Mouse (Mus musculus) kidney, embryonic 15.5 days (tissue): ENCODE results near the gene Ift46. TPM values are rescaled to one million over a fixed set of nuclear protein-coding genes. Genes with fewer than 3 reads are reported as not detected.

ENCODE experiments used
- ATAC-seq: fragments of 200-750 bp; cut with Nextera tagmentation; replicated peaks from 2 replicates; pipeline ENCODE4 v1.8.0; 2017; ENCODE audit warnings: moderate TSS enrichment; ENCODE audit not compliant: low FRiP score
- H3K27ac ChIP-seq: fragments of 300-500 bp; sonication (generic); 2 replicates; pipeline ENCODE4 v1.5.1; 2015; ENCODE audit warnings: mild to moderate bottlenecking, inconsistent platforms
- H3K27me3 ChIP-seq: fragments of 300-500 bp; sonication (generic); 2 replicates; pipeline ENCODE4 v1.6.1; 2015; ENCODE audit warnings: inconsistent platforms
- H3K36me3 ChIP-seq: fragments of 300-500 bp; sonication (generic); 2 replicates; pipeline ENCODE4 v1.6.1; 2015; ENCODE audit warnings: inconsistent platforms
- H3K4me1 ChIP-seq: fragments of 300-500 bp; sonication (generic); 2 replicates; pipeline ENCODE4 v1.6.1; 2015; ENCODE audit warnings: inconsistent platforms
- H3K4me2 ChIP-seq: fragments of 300-500 bp; sonication (generic); 2 replicates; pipeline ENCODE4 v1.6.1; 2015; ENCODE audit warnings: moderate library complexity, mild to moderate bottlenecking, inconsistent platforms
- H3K4me3 ChIP-seq: fragments of 300-500 bp; sonication (generic); replicated peaks from 2 replicates; pipeline ENCODE4 v1.5.1; 2015; ENCODE audit warnings: mild to moderate bottlenecking, inconsistent platforms
- H3K9ac ChIP-seq: fragments of 300-500 bp; sonication (generic); 2 replicates; pipeline ENCODE4 v1.6.1; 2015; ENCODE audit warnings: mild to moderate bottlenecking, inconsistent platforms
- H3K9me3 ChIP-seq: fragments of 300-500 bp; sonication (generic); replicated peaks from 2 replicates; pipeline ENCODE4 v1.6.1; 2016; ENCODE audit warnings: inconsistent platforms
- WGBS: fragments of 180-500 bp; shearing (Covaris S2); methylation state at CpG from one replicate; pipeline ENCODE4 v1.1.7; 2015; ENCODE audit warnings: mixed read lengths; 5-methylcytosine and 5-hydroxymethylcytosine counted together
- polyA plus RNA-seq: library from polyadenylated mRNA; unstranded; fragments of >200 nt; fragmentation: Nextera tagmentation; extraction: Ambion mirVana; gene quantifications from 2 replicates; pipeline ENCODE4 v1.2.1, GENCODE M21; 2015

The Ift46 gene
- polyA plus RNA-seq, 1 experiment from 2014 or later = 105 TPM

DNA sequence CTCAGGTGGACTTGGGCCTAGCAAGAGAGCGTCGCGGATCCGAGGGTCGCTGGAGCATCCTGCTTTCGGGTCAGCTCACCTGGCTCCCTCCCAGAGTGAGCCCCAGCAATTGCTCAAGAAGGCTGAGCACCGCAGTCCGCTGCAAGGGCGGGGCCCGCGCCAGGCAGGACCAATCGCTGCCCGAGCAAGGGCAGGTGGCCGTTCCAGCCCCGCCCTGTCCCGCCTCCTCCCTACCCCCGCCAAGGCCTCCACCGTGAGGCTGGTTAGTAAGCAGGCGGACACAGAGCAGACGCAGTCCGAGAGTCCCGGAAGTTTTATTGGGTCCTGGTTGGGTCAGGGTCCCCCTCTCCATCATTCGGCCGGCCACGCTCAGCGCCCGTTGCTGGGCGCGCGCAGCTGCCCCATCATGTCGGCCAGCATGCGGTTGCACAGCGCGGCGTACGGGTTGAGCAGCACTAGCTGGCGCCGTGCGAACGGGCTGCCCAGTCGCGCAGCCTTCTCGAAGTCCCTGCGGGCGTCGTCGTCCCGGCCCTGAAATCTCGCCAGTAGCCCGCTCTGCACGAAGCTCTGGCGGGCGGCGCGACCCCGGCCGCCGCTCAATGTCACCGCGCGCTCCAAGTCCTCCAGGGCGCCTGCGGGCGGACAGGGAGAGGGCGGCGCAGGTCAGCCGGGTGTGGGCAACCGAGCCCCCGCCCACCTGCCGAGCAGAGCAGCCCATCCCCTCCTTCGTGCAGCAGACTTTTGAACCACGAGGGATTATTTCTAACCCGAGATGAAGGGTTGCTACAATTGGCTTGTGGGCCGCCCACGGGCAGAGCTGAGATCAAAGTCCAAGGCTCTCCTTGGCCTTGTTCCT is 31.6 kb downstream of the Ift46 start, which contains the start of gene Tmem25:
Gene Tmem25, minus strand, starts transcription at position 206 of the 856 bp plus-strand sequence.
- ATAC-seq = peak; percentile 93
- H3K36me3 ChIP-seq = no peaks in the 10 kb centered on the region
- peak within 1 kb of the TSS; percentile 91 for H3K27ac ChIP-seq
- peak within 1 kb of the TSS; percentile 63 for H3K4me3 ChIP-seq
- H3K9ac ChIP-seq = peak within 1 kb of the TSS; percentile 62
- peaks cover 8% of the 10 kb centered on the region for H3K27me3 ChIP-seq
- no peaks in the 10 kb centered on the region for H3K9me3 ChIP-seq
- peak within 1 kb of the TSS; percentile 93 for H3K4me2 ChIP-seq
- H3K4me1 ChIP-seq = peaks cover 41% of the 10 kb centered on the region
- under 1% methylated on average over 75 of the region's 75 CpGs for WGBS

- Histone ChIP-seq H3K4me3 (peak overlapping the region; percentile 63), H3K27me3 (peaks cover 8% of the 10 kb centered on the region), H3K9me3 (no peaks in the 10 kb centered on the region), H3K4me2 (peak overlapping the region; percentile 93), H3K36me3 (peaks cover 5% of the 10 kb centered on the region), H3K27ac (peak overlapping the region; percentile 91), H3K4me1 (peaks cover 41% of the 10 kb centered on the region), H3K9ac (peak overlapping the region; percentile 62)
- no peak for ATAC-seq
- WGBS = 26% methylated on average over 9 of the region's 9 CpGs
Measured at GRCm38 (mm10) chr9:44799958-44800324, 32.2 kb downstream of the Ift46 start.

DNA sequence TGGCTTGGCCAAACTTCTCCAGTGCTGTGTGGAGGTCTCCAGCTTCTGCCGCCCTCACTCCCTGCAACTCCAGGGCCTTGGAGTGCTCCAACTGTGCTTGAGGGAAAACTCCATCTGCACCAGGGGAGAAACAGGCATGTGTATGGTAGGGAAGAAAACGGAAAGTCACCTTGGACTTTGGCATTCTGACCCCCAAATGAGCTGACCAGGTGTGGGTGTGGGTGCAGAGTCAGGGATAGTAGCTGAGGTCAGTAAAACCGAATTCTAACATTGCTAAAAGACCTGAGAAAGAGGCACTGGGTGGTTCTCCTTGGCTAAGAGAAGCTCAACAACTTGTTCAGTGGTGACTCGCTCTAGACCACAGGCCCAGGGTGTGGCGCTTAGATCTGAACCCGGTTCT is 34.0 kb downstream of the Ift46 start:
- peak overlapping the region; percentile 88; the same call in 1 of the 2 replicates for H3K27ac ChIP-seq
- H3K36me3 ChIP-seq = peaks cover 21% of the 10 kb centered on the region
- no peak overlapping the region for H3K9ac ChIP-seq
- H3K9me3 ChIP-seq = no peaks in the 10 kb centered on the region
- H3K4me1 ChIP-seq = peaks cover 41% of the 10 kb centered on the region
- H3K27me3 ChIP-seq = peaks cover 8% of the 10 kb centered on the region
- H3K4me3 ChIP-seq = 0 out of 2 replicates have a peak overlapping the region, but pooled peaks have one; percentile 6
- H3K4me2 ChIP-seq = peak overlapping the region; percentile 14
- 79% methylated on average over 6 of the region's 6 CpGs for WGBS
- ATAC-seq = no peak

DNA sequence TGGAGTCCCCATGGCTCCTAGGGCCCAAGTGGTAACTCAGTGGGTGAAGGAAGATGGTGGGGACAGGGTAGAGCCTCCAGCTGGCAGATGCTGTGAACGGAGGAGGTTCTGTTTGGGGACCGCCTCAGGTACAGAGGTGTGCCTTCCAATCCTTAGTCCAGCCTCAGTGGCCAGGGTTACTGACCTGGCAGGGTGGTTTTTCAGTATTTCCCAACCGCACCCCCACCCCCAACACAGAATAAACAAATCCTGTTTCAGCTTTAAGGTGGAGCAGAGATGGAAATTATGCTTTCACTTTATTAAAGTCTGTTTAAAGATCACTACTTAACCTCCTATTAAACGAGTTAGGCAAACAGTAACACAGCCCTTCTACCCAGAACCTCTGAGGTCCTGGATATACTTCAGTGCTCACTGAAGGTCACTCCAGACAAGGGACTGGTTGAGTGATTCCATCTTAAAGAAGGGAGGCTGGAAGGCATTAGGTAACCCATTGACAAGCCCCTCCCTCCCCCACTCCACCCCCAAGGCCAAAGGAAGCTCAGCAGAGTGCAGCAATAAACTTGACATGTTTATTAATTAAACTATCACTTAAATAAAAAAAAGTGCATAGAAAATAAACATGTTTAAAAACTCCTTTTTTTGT is 35.2 kb downstream of the Ift46 start, which contains the start of gene Ttc36:
Gene Ttc36, minus strand, starts transcription at position 265 of the 643 bp plus-strand sequence.
- peak; percentile 81 for ATAC-seq
- Histone ChIP-seq H3K27ac (peak within 1 kb of the TSS; percentile 88), H3K4me1 (peaks cover 41% of the 10 kb centered on the region), H3K27me3 (peaks cover 6% of the 10 kb centered on the region), H3K4me2 (peak within 1 kb of the TSS; percentile 14), H3K4me3 (0 out of 2 replicates have a peak within 1 kb of the TSS, but pooled peaks have one; percentile 6), H3K9ac (0 out of 2 replicates have a peak within 1 kb of the TSS, but pooled peaks have one; percentile 12), H3K36me3 (peaks cover 33% of the 10 kb centered on the region), H3K9me3 (no peaks in the 10 kb centered on the region)
- 45% methylated on average over 4 of the region's 4 CpGs for WGBS

DNA sequence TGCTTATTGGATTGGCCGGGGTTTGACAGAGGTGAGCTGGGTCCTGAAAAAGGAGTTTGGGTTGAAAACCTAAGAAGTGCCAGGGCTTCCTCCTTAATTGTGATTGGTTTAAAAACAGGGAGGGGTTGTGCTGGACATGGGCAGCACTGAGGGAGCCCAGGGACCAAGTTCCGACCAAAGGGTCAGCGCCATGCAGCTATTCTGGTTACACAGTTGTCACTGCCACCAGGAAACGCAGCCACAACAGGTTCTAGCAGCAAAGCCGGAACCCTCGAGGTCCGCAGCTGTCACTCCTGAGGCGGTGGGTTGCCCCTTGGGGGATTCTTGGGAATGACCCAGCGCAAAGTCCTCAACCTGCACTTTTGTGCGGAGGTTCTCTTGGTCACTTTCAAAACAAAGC is 37.0 kb downstream of the Ift46 start:
- Histone ChIP-seq H3K4me3 (no peak overlapping the region), H3K27me3 (no peaks in the 10 kb centered on the region), H3K4me2 (no peak overlapping the region), H3K9me3 (no peaks in the 10 kb centered on the region), H3K9ac (no peak overlapping the region), H3K36me3 (peaks cover 51% of the 10 kb centered on the region), H3K4me1 (peaks cover 30% of the 10 kb centered on the region), H3K27ac (no peak overlapping the region)
- 87% methylated on average over 10 of the region's 10 CpGs for WGBS
- no peak for ATAC-seq

GRCm38 (mm10) chr9:44805536-44805935 is 37.8 kb downstream of the Ift46 start:
- H3K9me3 ChIP-seq = no peaks in the 10 kb centered on the region
- WGBS = 90% methylated on average over 5 of the region's 5 CpGs
- peaks cover 59% of the 10 kb centered on the region for H3K36me3 ChIP-seq
- no peak overlapping the region for H3K4me2 ChIP-seq
- H3K27me3 ChIP-seq = no peaks in the 10 kb centered on the region
- H3K4me3 ChIP-seq = no peak overlapping the region
- peaks cover 21% of the 10 kb centered on the region for H3K4me1 ChIP-seq
- ATAC-seq = no peak
- H3K27ac ChIP-seq = no peak overlapping the region
- H3K9ac ChIP-seq = no peak overlapping the region

- H3K27me3 ChIP-seq = no peaks in the 10 kb centered on the region
- H3K36me3 ChIP-seq = peaks cover 74% of the 10 kb centered on the region
- no peaks in the 10 kb centered on the region for H3K9me3 ChIP-seq
- H3K4me3 ChIP-seq = no peak overlapping the region
- H3K9ac ChIP-seq = no peak overlapping the region
- no peak overlapping the region for H3K4me2 ChIP-seq
- no peak overlapping the region for H3K27ac ChIP-seq
- WGBS = 43% methylated on average over 5 of the region's 5 CpGs
- H3K4me1 ChIP-seq = peaks cover 15% of the 10 kb centered on the region
- ATAC-seq = no peak
Measured at GRCm38 (mm10) chr9:44807141-44807540, 39.4 kb downstream of the Ift46 start.

GRCm38 (mm10) chr9:44807778-44808177 is 40.1 kb downstream of the Ift46 start:
- 91% methylated on average over 10 of the region's 10 CpGs for WGBS
- no peak for ATAC-seq
- H3K4me2 ChIP-seq = no peak overlapping the region

DNA sequence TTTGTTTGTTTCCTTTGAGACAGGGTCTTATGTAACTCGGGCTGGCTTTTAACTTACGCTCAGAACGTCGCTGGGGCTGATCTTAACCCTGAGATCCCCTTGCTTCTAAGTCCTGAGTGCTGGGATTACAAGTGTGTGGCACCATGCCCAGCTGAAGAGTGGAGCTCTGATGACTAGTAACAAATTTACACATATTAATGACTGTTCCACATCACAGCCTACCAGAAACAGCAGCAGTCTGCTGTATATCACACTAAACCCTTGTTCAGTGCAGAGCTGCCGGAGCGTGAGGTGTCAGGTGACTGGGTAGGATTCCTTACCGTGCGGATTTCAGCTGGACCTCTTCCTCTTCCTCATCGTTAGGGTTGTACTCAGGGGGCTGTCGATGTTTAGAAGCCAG is 42.6 kb downstream of the Ift46 start:
- Histone ChIP-seq H3K4me1 (no peaks in the 10 kb centered on the region), H3K9ac (no peak overlapping the region), H3K27me3 (no peaks in the 10 kb centered on the region), H3K9me3 (no peaks in the 10 kb centered on the region), H3K36me3 (peaks cover 98% of the 10 kb centered on the region), H3K4me2 (no peak overlapping the region), H3K4me3 (no peak overlapping the region), H3K27ac (no peak overlapping the region)
- ATAC-seq = no peak
- 57% methylated on average over 10 of the region's 10 CpGs for WGBS

More at GRCm38 (mm10) chr9:44807778-44808177, 40.1 kb downstream of the Ift46 start:
- Histone ChIP-seq H3K9me3 (no peaks in the 10 kb centered on the region), H3K4me3 (no peak overlapping the region), H3K9ac (no peak overlapping the region), H3K4me1 (peaks cover 10% of the 10 kb centered on the region), H3K27me3 (no peaks in the 10 kb centered on the region), H3K36me3 (peaks cover 81% of the 10 kb centered on the region), H3K27ac (no peak overlapping the region)

GRCm38 (mm10) chr9:44814179-44814578 is 46.5 kb downstream of the Ift46 start:
- no peaks in the 10 kb centered on the region for H3K9me3 ChIP-seq
- H3K4me2 ChIP-seq = no peak overlapping the region
- H3K27me3 ChIP-seq = no peaks in the 10 kb centered on the region
- H3K36me3 ChIP-seq = peaks cover 99% of the 10 kb centered on the region
- no peak overlapping the region for H3K9ac ChIP-seq
- no peak overlapping the region for H3K4me3 ChIP-seq
- no peaks in the 10 kb centered on the region for H3K4me1 ChIP-seq
- no peak overlapping the region for H3K27ac ChIP-seq
- ATAC-seq = no peak
- 95% methylated on average over 8 of the region's 8 CpGs for WGBS

- H3K9me3 ChIP-seq = no peaks in the 10 kb centered on the region
- H3K27ac ChIP-seq = no peak overlapping the region
- H3K4me1 ChIP-seq = no peaks in the 10 kb centered on the region
- H3K36me3 ChIP-seq = peaks cover 100% of the 10 kb centered on the region
- no peak overlapping the region for H3K4me2 ChIP-seq
- 85% methylated on average over 5 of the region's 5 CpGs for WGBS
- H3K4me3 ChIP-seq = no peak overlapping the region
- H3K9ac ChIP-seq = no peak overlapping the region
- ATAC-seq = no peak
- no peaks in the 10 kb centered on the region for H3K27me3 ChIP-seq
Measured at GRCm38 (mm10) chr9:44817522-44817921, 49.8 kb downstream of the Ift46 start.
